Mouse (Mus musculus): ENCODE data around the gene Gtdc1.
"Not testable (repeated sequence)": the region's sequence is repeated elsewhere in the genome, so short reads cannot be mapped to it uniquely, and the experiment has no call there.

The Gtdc1 gene

DNA sequence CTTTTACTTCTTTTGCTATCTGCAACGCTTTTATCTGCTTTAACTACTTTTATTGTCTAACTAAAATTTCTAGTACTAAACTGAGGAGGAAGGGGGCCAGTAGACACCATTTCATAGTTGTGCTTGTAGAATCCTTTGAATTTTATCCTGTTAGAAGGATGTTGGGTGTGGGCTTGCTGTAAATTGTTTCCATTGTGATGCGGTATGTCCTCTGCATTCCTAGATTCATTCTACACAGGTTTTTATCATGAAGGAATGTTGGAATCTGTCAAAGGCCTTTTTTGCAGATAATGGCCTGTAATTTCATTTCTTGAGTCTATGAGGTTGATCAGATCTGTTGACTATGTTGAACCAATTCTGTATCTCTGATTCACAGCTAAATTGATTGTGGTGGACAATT lies 146.5 kb downstream of the Gtdc1 start:
- no peak for DNase-seq (ENCODE audit: low spot score in 2 of 2)

DNA sequence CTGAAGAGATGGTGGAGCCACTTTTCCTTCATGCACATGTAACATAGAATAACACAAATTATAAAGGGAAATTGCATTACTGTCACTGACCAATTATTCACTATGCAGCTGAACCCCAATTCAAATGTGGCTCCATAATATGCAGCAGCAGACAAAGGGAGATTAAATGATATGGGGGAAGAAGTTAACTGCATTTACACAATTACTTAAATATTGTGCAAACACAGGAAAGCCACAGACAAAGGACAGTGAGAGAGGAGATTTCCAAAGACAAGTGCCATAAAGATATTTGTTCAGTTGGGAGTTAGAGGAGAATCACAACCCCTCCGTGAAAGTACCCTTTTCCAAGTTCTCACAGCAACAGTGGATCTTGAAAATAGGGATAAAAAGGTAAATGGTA lies 163.6 kb downstream of the Gtdc1 start:
- no peak for DNase-seq (ENCODE audit: low spot score in 2 of 2)

GRCm38 (mm10) chr2:44736618-44737017 lies 190.8 kb downstream of the Gtdc1 start:
- no peak for DNase-seq (ENCODE audit: low spot score in 2 of 2)

GRCm38 (mm10) chr2:44721461-44721860 lies 206.0 kb downstream of the Gtdc1 start:
- DNase-seq (ENCODE audit: low spot score in 2 of 2), result no peak

- DNase-seq (ENCODE audit: low spot score in 2 of 2), result no peak
Observed at GRCm38 (mm10) chr2:44705883-44706615, 221.4 kb downstream of the Gtdc1 start.

DNA sequence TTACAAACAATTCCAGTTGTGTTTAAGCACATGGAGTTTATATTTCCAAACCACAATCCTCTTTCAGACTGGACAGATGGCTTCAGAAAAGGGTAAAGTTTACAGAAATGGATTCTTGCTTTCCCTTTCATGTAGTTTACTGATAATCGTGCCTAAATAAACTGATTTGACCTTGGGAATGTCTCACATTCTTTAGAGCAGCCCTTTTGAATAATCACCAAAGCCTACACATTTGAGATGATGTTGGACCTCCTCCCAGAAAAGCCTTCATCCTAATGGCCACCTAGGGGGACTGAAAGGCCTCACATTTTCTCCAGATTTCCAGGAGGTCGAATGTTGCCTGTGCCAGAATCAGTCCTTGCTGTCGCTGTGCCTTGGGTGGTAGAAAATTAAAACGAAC lies 227.2 kb downstream of the Gtdc1 start:
- no peak for DNase-seq (ENCODE audit: low spot score in 2 of 2)

GRCm38 (mm10) chr2:44696441-44696840 lies 231.0 kb downstream of the Gtdc1 start:
- DNase-seq (ENCODE audit: low spot score in 2 of 2), result no peak

DNA sequence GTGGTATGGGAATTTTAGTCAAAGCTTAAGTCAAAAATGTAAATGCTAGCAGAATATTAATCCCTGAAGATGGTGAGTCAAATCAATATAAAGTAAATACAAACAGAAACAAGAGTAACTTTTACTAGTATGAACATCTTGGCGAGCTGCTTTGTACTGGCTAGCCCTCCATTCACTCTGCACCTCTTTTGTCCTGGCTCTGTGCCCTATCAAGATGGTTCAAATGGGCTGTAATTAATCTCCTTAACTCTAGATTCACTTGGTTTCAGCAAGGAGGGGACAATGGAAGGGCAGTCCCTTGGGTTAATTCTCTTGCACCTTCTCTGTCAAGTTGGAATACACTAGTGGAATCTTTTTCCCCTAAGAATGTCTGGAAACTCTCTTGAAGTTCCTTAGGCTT lies 233.6 kb downstream of the Gtdc1 start:
- no peak for DNase-seq (ENCODE audit: low spot score in 2 of 2)

DNA sequence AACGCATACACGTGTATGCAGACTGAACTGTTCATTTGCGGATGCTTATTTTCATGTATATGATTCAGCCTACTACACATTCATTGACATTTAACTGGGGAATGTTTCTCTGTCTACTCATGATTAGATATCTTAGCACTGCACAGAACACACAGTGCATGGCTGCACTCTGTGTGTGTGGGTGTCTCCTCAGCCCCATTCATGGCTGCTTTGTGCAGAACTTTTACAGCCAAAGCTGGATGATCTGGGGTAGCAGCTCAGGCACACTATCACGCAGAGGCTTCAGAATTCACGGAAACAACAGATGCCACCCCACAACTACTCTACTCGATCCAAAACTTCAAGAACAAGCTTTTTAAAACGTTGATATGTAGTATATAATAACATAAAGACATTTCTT lies 263.4 kb downstream of the Gtdc1 start:
- DNase-seq (ENCODE audit: low spot score in 2 of 2), result no peak

- no peak for DNase-seq (ENCODE audit: low spot score in 2 of 2)
Observed at GRCm38 (mm10) chr2:44659870-44660269, 267.6 kb downstream of the Gtdc1 start.

DNA sequence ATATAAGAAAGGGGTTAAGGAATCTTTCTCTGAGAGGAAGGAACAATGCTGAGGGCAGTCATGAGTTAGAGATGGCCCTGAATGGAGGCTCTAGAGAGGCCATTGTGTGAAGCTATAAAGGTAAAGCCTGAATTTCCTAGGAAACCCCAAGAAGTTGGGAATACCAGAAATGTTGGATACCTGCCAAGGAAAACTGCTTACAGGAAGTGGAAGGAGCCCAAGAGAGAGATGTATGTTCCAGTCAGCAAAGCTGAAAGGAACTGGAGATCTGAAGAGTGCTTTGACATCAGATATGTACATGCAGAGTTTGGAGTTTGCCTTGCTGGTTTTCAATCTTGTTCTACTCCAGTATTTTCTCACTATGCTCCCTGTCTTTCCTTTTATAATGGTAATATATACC lies 268.4 kb downstream of the Gtdc1 start:
- DNase-seq (ENCODE audit: low spot score in 2 of 2), result no peak

GRCm38 (mm10) chr2:44648537-44648936 lies 278.9 kb downstream of the Gtdc1 start:
- no peak for DNase-seq (ENCODE audit: low spot score in 2 of 2)

GRCm38 (mm10) chr2:44646398-44646797 lies 281.1 kb downstream of the Gtdc1 start:
- DNase-seq (ENCODE audit: low spot score in 2 of 2), result no peak

GRCm38 (mm10) chr2:44639370-44639769 lies 288.1 kb downstream of the Gtdc1 start:
- DNase-seq (ENCODE audit: low spot score in 2 of 2), result no peak

- no peak for DNase-seq (ENCODE audit: low spot score in 2 of 2)
Observed at GRCm38 (mm10) chr2:44638157-44638556, 289.3 kb downstream of the Gtdc1 start.

DNA sequence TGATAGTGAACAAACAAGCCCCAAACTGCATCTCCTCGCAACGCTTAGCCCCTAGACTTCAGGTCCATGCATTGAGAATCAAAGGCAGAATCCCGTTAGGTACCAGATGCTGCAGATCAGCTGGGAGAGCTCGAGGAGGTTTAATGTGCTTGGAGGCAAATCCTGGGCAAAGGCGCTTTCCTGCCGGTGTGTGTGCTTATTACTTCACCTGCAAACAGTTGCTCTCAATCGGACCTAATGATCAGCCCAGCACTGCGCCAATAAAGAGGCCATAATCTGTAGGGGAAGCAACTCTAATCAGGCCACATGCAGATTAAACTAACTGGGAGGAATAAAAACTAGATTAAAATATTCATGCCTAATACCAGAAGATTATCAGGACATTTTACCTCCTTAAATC lies 293.5 kb downstream of the Gtdc1 start:
- DNase-seq (ENCODE audit: low spot score in 2 of 2), result no peak

DNA sequence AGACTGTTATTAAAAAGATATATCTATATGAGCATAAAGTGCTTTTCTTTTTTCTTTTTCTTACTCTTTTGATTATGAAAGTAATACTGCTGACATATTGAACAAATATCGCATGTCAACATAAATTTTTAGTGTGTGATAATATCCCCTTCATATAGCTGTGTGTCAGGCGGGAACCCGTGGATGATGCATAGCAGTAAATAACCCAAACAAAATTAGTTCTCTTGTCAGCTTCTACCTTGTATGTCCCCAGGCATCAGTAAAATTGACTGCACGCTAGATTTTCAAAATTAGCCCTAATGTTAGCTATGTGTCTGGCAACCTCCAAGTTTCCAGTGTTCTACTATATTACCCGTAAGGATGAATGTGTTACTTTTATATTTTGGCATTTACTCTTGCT lies 294.4 kb downstream of the Gtdc1 start:
- no peak for DNase-seq (ENCODE audit: low spot score in 2 of 2)

GRCm38 (mm10) chr2:44632584-44632983 lies 294.9 kb downstream of the Gtdc1 start:
- no peak for DNase-seq (ENCODE audit: low spot score in 2 of 2)

DNA sequence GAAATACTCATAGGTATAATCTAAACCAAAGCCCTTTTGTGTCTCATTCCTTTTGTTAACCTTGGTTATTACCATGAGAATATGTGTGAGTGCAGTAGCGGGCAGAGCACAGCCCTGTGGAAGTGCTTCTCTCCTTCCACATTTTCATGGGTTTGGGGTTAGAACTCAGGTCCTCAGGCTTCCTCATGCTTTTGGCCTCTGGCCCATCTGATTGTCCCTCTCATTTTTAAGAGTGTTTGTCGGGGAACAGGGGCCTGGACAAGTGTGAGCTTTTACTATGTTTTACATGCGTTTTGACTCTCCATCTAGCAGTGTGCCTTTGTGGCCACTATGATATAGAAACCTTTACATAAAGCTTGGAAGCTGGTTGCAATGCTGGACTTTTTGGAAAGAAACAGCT lies 296.4 kb downstream of the Gtdc1 start:
- DNase-seq (ENCODE audit: low spot score in 2 of 2), result no peak

GRCm38 (mm10) chr2:44628778-44629177 lies 298.7 kb downstream of the Gtdc1 start:
- DNase-seq (ENCODE audit: low spot score in 2 of 2), result no peak

DNA sequence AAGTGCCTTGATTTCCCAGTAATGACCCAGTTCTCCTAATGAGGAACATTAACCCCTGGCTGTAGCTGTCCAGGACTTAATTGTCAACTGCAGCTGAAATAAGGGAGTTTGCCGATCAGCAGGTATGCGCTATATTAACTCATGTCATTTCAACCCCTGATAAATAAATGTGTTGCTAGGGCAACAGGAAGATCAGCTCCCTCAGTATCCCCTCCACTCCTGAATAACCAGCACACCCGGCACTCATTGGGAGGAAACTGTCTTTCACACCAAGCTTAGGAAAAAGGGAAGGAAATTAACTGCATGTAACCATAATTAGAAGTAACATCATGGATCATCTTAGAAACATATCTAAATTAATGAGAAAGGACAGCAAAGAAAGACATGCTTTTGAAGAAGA lies 302.3 kb downstream of the Gtdc1 start:
- DNase-seq (ENCODE audit: low spot score in 2 of 2), result no peak

- no peak for DNase-seq (ENCODE audit: low spot score in 2 of 2)
Observed at GRCm38 (mm10) chr2:44622471-44622870, 305.0 kb downstream of the Gtdc1 start.

DNA sequence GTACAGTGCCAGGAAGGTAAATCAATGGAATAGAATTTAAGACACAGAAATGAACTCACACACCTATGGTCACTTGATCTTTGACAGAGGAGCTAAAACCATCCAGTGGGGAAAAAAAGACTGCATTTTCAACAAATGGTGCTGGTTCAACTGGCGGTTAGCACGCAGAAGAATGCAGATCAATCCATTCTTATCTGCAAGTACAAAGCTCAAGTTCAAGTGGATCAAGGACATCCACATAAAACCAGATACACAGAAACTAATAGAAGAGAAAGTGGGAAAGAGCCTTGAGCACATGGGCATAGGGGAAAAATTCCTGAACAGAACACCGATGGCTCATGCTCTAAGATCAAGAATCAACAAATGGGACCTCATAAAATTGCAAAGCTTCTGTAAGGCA lies 327.8 kb downstream of the Gtdc1 start:
- DNase-seq (ENCODE audit: low spot score in 2 of 2), result not testable (repeated sequence)

DNA sequence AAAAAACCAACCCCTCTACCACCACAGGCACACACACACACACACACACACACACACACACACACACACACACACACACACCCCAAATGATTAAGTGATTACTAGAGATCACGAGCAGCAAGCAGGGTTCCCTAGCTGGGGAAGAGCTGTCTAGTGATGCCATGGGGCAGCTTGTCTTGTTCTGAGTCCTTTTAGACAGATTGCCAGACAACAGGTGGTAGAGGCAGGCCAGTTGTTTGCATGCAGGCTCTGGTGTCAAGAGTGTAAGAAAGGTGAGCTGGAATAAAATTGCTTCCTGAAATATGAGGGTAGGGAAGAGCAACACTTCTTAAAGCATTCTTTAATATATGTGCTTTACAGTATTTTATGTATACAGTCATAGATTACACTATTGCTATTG lies 333.2 kb downstream of the Gtdc1 start:
- DNase-seq (ENCODE audit: low spot score in 2 of 2), result no peak

All from thymus, postnatal 10 days (tissue).